Mouse (Mus musculus) left cerebral cortex, postnatal 10 days (tissue): ENCODE results near the gene Cenpf. TPM values are rescaled to one million over a fixed set of nuclear protein-coding genes. Genes with fewer than 3 reads are reported as not detected.

Source experiments
- DNase-seq, 2 experiments: peaks; one replicate each; pipeline ENCODE4 v3.0.0; 2021 to 2022; ENCODE audit warnings: low spot score in 2 of 2, mixed read lengths in 1 of 2; ENCODE audit errors: extremely low spot score in 1 of 2
- intact Hi-C: fragments of 180-260 bp; cut with DNase I; formaldehyde crosslinking; loops from one replicate; pipeline ENCODE4 v1.15.1; 2025
- total RNA-seq, 2 experiments: library from RNA; stranded (reverse); gene quantifications; 2 replicates each; pipeline ENCODE4 v1.2.3; 2021

The Cenpf gene
- total RNA-seq, 2 experiments from 2014 or later, result 2.3 to 2.8 TPM

- no peak for DNase-seq
- intact Hi-C loops, result no loop called here
Measured at GRCm38 (mm10) chr1:189597096-189597495, 90.8 kb downstream of the Cenpf start.

Other genes starting within 250 kb of the Cenpf start
- gene Ptpn14, start 40.2 kb upstream of the Cenpf start, total RNA-seq, result 1 to 10 TPM; 9.2 to 9.5 TPM
- gene Smyd2, start 234.3 kb upstream of the Cenpf start, total RNA-seq, result 100 to 1,000 TPM; 127 to 133 TPM